Mouse (Mus musculus): Measurements from ENCODE around the gene Swi5.
"Not testable (repeated sequence)": the region's sequence is repeated elsewhere in the genome, so short reads cannot be mapped to it uniquely, and the experiment has no call there.

The Swi5 gene

DNA sequence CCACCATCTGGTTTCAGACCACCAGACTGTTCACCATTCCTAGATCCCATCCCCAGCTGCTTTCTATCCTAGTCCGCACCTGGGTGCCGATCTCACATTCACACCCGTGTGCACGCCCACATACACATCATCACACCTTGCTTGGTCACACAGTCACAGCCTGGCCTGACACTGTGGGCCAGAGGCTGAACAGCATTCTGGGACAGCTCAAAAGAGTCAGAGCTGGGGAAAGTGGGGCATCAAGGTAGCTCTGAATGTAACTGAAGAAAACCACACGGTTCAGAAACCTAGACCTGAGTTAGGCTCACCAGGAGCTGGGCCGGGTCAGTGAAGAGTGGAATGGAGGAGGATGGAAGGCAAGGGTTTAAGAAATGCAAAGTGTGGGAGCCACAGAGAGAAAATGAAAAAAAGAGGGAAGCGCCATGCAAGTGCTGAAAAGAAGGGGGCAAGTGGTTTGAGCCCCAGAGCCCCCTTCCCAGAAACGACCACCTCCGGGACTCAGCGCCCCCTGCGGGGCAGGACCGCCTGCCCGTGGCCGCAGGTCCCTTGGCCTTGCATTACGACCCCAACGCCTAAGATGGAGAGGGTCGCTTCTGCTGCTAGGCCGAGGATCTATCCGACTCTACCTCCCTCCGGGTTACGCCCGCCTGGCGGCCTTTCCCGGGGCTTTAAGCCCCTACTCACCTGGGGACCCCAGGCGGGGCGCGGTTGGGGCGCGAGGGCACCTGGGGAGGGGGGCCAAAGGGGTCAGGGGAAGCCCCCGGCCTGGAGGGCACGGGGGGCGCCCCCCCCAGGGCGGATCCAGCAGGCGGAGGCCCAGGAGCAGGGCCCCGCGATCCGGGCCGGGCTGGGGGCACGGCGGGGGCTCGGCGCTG, 23.8 kb upstream of the Swi5 start:
- no peak for DNase-seq (ENCODE audit: extremely low read depth, low read depth)

DNA sequence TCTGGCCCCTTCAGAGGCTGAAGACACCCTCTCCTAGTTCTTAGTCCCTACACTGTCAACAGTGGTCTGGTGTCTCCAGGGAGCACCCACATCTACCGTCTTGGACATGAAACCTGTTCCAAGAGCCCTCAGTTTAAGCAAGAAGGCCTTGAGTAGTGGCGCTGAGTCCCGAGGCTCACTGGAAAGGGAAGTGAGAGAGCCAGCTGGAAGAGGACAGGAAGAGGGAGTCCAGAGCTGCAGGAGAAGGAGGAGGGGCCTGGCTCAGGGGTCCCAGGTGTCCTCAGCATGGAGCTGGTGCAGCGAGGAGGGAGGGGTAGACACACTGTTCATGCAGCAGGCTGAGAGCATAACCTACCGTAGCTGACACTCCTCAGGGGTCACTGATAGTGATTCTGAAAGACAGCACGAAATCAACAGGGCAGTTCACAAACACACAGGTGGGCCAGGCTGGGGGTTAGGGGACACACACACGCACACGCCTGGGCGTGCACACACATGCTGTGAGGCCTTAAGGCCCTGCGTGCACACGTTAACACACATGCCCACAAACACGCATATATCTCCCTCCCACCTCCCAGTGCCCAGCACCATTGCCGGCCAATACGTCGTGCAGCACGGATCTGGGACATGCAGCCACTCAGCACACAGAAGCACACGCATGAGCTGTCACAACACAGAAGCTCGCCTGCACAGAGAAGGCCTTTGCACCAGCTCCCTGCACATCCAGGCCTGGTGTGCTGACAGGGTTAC, 22.4 kb upstream of the Swi5 start:
- DNase-seq (ENCODE audit: extremely low read depth, low read depth), result no peak

- no peak for DNase-seq (ENCODE audit: extremely low read depth, low read depth)
Measured at GRCm38 (mm10) chr2:32308870-32309568, 21.1 kb upstream of the Swi5 start.

DNA sequence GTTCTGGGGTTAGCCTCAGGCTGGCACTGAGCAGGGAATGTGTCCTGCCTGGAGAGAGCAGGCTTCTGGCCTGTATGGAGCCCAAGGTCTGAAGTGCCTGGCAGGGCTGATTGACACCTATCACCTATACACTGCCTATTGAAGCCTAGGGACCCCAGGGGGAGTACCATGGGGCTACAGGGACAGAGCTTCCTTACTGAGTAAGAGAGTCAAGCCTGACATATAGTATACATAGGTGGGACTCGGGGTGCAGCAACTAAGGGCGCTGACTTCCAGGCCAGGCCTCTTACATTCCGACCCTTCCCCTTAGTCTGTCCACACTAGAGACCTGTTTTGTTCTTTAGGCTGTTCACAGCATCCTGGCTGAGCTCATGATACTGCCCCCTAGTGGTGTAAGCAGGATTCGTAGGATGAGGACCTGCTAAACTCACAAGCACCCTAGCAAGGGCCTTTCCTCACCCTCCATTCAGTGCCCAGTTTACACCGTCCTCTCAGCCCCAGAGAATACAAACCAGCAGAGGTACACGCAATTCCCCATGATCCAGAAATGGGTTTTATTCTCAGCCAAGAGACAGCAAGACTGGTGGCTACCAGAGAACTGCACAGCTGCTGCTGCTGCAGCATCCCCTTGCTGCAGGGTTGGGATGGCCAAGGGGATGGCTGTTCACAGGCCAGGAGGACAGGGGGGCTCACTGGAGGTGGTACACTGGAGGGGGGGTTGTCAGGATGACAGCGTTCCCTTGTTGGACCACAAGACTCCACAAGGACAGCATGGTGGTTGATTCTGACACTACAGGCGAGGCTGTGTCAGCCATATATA, 20.3 kb upstream of the Swi5 start:
- peak; percentile 39 for DNase-seq (ENCODE audit: extremely low read depth, low read depth)

- DNase-seq (ENCODE audit: extremely low read depth, low read depth), result no peak
Measured at GRCm38 (mm10) chr2:32307247-32307798, 19.4 kb upstream of the Swi5 start.

- DNase-seq (ENCODE audit: extremely low read depth, low read depth), result no peak
Measured at GRCm38 (mm10) chr2:32306176-32306575, 18.3 kb upstream of the Swi5 start.

DNA sequence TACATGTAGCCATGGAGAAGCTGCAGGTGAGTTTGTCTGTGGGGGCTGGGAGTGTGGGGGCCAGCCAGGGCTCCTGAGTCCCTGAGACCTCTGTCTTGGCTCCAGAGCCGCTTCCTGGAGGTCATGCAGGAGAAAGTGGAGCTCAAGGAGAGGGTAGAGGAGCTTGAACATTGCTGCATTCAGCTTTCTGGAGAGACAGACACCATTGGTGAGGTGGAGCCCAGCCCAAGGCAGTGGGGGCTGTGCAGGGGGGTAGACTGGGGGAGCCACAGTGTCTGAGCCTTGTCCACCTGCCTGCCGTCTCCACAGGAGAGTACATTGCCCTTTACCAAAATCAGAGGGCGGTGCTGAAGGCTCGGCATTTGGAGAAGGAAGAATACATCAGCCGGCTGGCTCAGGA, 17.8 kb upstream of the Swi5 start:
- DNase-seq (ENCODE audit: extremely low read depth, low read depth), result no peak

- DNase-seq (ENCODE audit: extremely low read depth, low read depth), result no peak
Measured at GRCm38 (mm10) chr2:32304145-32304832, 16.4 kb upstream of the Swi5 start.

- DNase-seq (ENCODE audit: extremely low read depth, low read depth), result no peak
Measured at GRCm38 (mm10) chr2:32302952-32303351, 15.1 kb upstream of the Swi5 start.

- no peak for DNase-seq (ENCODE audit: extremely low read depth, low read depth)
Measured at GRCm38 (mm10) chr2:32299469-32299868, 11.6 kb upstream of the Swi5 start.

- DNase-seq (ENCODE audit: extremely low read depth, low read depth), result not testable (repeated sequence)
Measured at GRCm38 (mm10) chr2:32295842-32296241, 8.0 kb upstream of the Swi5 start.

DNA sequence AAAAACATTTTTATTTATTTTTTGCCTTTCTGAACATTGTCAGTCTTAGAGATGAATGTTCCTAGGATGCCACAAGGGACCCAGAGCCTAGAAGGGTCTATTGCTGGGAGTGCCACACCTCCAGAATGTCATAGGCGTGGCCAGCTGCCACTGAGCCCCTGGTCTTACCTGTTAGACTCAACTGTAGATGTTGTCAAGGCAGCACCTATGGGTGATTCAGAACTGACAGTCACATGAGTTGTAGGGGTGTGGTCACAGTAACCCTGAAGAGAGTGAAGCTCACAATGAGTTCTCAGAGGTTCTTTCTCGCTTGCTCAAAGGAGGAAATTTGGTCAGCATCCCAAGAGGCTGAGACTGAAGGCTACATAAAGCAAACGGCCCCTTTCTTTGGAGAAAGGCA, 7.4 kb upstream of the Swi5 start:
- no peak for DNase-seq (ENCODE audit: extremely low read depth, low read depth)

GRCm38 (mm10) chr2:32294348-32294747, 6.5 kb upstream of the Swi5 start:
- DNase-seq (ENCODE audit: extremely low read depth, low read depth), result no peak

DNA sequence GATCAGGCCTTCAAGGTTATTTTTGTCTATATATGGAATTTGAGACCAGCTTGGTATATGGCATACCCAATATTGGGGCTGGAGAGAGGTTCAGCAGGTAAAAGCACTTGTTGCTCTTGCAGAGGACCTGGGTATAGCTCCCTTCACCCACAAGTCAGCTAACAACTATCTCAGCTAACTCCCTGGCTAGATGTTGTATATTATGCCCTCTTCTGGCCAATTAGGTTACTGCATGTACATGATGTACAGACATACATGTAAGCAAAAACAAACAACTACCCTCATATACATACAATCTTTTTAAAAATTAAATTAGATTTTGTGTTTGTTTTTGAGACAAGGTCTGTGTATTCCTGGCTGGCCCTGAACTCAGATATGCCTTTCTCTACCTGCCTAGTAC, 1.7 kb upstream of the Swi5 start:
- peak; percentile 78 for DNase-seq (ENCODE audit: extremely low read depth, low read depth)

DNA sequence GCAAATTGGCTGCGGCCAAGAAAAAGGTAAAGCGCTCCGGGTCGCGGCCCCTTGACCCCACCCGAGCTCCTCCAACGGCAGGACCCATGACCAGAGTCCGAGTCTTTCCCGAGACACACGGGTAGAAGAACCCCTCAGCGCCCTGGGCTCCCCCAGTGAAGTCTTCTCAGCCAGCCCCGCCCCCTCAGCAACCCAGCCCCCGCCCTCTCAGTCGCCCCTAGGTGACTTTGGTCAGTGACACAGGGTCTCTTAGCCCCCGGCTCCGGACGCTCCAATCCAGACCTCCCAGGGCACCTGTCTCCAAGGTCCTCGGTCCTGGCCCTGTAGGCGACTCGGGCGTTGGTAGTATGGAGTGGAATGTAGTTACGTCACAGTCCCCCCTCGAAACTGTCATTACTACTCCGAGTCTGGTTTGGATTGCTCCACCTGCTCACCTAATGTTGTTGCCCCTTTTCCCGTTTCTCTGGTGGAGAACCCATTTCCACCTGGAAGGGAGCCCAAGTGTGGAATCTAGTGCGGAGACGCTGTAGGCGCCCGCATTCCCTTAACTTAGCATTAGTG, 576 bp upstream of the Swi5 start:
- no peak for DNase-seq (ENCODE audit: extremely low read depth, low read depth)

DNA sequence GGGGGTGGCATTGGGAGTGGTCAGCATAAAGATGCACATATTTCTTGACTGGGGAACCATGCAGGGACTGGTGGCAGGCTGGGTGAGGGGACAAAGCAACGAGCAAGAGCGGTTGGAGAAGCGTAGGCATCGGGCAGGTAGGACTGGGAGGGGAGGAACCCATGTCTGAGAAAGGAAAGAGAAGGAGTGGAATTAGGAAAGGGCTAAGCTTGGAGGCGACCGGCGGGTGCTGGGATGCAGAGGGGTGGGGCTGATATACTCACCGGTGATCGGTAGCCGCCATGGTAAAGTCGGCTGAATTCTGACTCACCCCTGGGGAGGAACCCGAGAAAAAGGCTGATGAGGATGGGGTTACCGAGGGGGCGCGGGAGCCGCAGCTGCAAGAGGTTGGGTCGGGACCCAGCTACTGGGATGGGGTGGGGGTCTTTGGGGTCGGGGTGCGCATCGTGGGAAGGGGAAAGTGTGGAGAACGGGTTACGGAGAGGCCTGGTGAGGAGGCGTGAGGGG, 488 bp downstream of the Swi5 start, which contains the start of gene Golga2:
Golga2 (plus strand) TSS at position 51 of the 507 bp plus-strand sequence.
- no peak for DNase-seq (ENCODE audit: extremely low read depth, low read depth)

GRCm38 (mm10) chr2:32283986-32284385, 3.9 kb downstream of the Swi5 start:
- DNase-seq (ENCODE audit: extremely low read depth, low read depth), result no peak

DNA sequence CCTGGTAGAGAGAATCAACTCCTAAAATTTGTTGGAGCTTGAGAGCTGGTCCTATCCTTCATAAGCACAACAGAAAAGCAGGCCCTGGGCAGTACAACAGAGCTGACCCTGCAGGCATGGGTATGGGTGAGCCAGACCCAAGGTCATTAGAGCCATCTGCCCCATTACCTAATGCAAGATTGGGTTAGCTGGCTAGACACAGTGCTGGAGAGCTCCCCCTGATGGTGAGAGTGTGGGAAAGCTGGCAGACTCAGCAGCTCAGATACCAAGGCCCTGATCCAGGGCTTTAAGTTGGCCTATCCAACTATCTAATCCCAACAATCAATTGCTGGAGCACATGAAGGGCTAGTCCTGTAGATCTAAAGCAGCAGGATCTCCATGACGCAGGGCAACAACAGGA, 5.1 kb downstream of the Swi5 start:
- DNase-seq (ENCODE audit: extremely low read depth, low read depth), result no peak

DNA sequence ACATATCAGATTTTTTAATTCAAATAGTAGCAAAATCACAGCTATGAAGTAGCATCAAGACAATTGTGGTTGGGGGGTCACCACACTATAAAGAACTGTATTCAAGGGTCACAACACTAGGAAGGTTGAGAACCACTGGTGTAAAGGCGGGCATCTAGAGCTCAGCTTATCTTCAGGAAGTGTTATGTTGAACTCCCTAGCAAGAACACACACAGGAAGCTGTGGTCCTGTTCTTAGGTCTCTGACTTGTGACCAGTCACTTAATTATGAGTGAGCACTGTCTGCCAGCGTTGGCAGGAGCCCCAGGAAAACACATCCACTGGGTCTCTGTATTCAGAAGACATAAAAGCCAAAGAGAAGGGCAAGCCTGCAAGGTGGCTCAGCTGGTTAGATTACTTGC, 5.6 kb downstream of the Swi5 start:
- DNase-seq (ENCODE audit: extremely low read depth, low read depth), result no peak

- no peak for DNase-seq (ENCODE audit: extremely low read depth, low read depth)
Measured at GRCm38 (mm10) chr2:32275823-32276222, 12.1 kb downstream of the Swi5 start.

Measured in MEL-GATA-1-ER (cell line).